Mouse (Mus musculus): ENCODE measurements around the gene Acsbg2.

DNA sequence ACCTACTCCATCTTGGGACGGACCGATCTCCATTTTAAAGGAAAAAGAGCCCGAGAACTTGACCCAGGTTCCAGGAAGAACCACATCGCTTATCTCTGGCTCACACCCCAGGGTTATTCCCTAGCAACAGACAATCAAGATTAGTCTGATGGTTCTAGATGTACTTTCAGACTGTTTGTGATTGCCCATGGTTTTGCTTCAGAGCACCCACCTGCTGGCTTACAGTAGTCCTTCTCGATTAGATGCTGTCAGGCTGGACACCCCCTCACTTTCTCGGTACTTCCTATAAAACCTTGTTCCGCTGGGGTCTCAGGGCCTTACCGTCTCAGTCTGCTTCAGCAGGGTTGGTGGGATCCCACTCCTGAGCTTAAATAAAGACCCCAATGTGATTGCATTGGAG is 37.9 kb downstream of the Acsbg2 start:
- TF ChIP-seq POLR2A (IDR thresholded peaks at IDR 0.05; ENCODE audit: control insufficient read depth, extremely low read depth, insufficient read depth, low read length, poor library complexity) (no peak), CTCF (IDR thresholded peaks at IDR 0.05; ENCODE audit: borderline replicate concordance, control insufficient read depth, extremely low read depth, insufficient read depth, low read length, poor library complexity) (no peak)
